8 mouse cellular contexts compared by ENCODE assay signal in genomic region chr13:3610118-3610794, GRCm38 (mm10). TPM values are rescaled to one million over a fixed set of nuclear protein-coding genes. Genes with fewer than 3 reads are reported as not detected.
DNase-seq lines count a peak whose midpoint lies in the region; ATAC-seq and TF ChIP-seq lines count a peak whose summit lies in the region.

No protein-coding gene starts in this region.

- peak overlapping the region; percentile 93 for H3K4me3 ChIP-seq in gastrocnemius, adult 2 months
- H3K4me3 ChIP-seq in intestine, embryonic 14.5 days (ENCODE audit: low read depth, low read length), result peak overlapping the region; percentile 93
- peak overlapping the region; percentile 99 for H3K4me3 ChIP-seq in liver, embryonic 11.5 days (ENCODE audit: low read depth, low read length)

- H3K9me3 ChIP-seq in intestine, embryonic 14.5 days (ENCODE audit: control insufficient read depth, low read length), result peaks cover 3% of the 10 kb centered on the region; the same call in 1 of the 2 replicates
- H3K9me3 ChIP-seq in liver, embryonic 11.5 days (ENCODE audit: control insufficient read depth, low read length), result no peaks in the 10 kb centered on the region

- no peaks in the 10 kb centered on the region for H3K36me3 ChIP-seq in intestine, embryonic 14.5 days (ENCODE audit: control insufficient read depth, insufficient read depth, low read length)
- H3K36me3 ChIP-seq in liver, embryonic 11.5 days (ENCODE audit: control insufficient read depth, insufficient read depth, low read length), result no peaks in the 10 kb centered on the region

- no peak for TF ChIP-seq CTCF in gastrocnemius, adult 2 months (IDR thresholded peaks at IDR 0.05)

- intact Hi-C loops in gastrocnemius, adult 2 months (cut with DNase I), result loop anchor here (2.0 kb wide), 1 partner anchor 73 kb away; no protein-coding TSS in a partner anchor

- peak overlapping the region; percentile 66 for H3K4me2 ChIP-seq in intestine, embryonic 14.5 days (ENCODE audit: low read length)
- peak overlapping the region; percentile 79 for H3K4me2 ChIP-seq in liver, embryonic 11.5 days

- peak overlapping the region; percentile 82 for H3K9ac ChIP-seq in intestine, embryonic 14.5 days (ENCODE audit: low read length)
- H3K9ac ChIP-seq in liver, embryonic 11.5 days (ENCODE audit: low read depth, low read length), result peak overlapping the region; percentile 91

- H3K27ac ChIP-seq in gastrocnemius, adult 2 months, result peak overlapping the region; percentile 94
- peak overlapping the region; percentile 95 for H3K27ac ChIP-seq in intestine, embryonic 14.5 days (ENCODE audit: low read depth)
- H3K27ac ChIP-seq in liver, embryonic 11.5 days (ENCODE audit: low read depth, low read length), result peak overlapping the region; percentile 85

- no peaks in the 10 kb centered on the region for H3K4me1 ChIP-seq in intestine, embryonic 14.5 days (replicated peaks; ENCODE audit: control insufficient read depth, insufficient read depth, low read length)
- H3K4me1 ChIP-seq in liver, embryonic 11.5 days (replicated peaks; ENCODE audit: control insufficient read depth, insufficient read depth, low read length), result no peaks in the 10 kb centered on the region; the same call in 1 of the 2 replicates

- DNase-seq in urinary bladder, adult 2 months (ENCODE audit: low spot score), result peak; percentile 21
- no peak for DNase-seq in urinary bladder, postnatal 4 days (ENCODE audit: low spot score in 2 of 2)
- peak; percentile 50 for DNase-seq in c-Kit-positive CD71-positive TER-119-negative erythroid progenitor cells, embryonic 14.5 days (ENCODE audit: low read depth)
- DNase-seq in gastrocnemius, adult 2 months, result peak; percentile 54
- peak; percentile 84 for DNase-seq in intestine, embryonic 14.5 days (ENCODE audit: low spot score)
- DNase-seq in liver, embryonic 11.5 days (ENCODE audit: low spot score), result peak; percentile 66
- DNase-seq in thymus, postnatal 4 days, result peak; percentile 72

- H3K27me3 ChIP-seq in intestine, embryonic 14.5 days (replicated peaks; ENCODE audit: control insufficient read depth, insufficient read depth, low read length), result no peaks in the 10 kb centered on the region
- H3K27me3 ChIP-seq in liver, embryonic 11.5 days (replicated peaks; ENCODE audit: control insufficient read depth, insufficient read depth, low read length), result no peaks in the 10 kb centered on the region

- under 1% methylated on average over 44 of the region's 50 CpGs for WGBS in intestine, embryonic 14.5 days
- WGBS in liver, embryonic 11.5 days, result 1% methylated on average over 45 of the region's 50 CpGs

- ATAC-seq in intestine, embryonic 14.5 days (replicated peaks; ENCODE audit: low FRiP score, low TSS enrichment, low read depth), result peak; percentile 56
- ATAC-seq in liver, embryonic 11.5 days (replicated peaks; ENCODE audit: low FRiP score), result peak; percentile 42
- peak; percentile 14; the same call in 1 of the 2 replicates for ATAC-seq in monocyte, adult 5-6 weeks (replicated peaks; ENCODE audit: insufficient number of reproducible peaks, low FRiP score, low TSS enrichment, poor library complexity, severe bottlenecking)

RNA-seq across cellular contexts. Expression of gene Fam208b, which starts 0.7 kb away (rescaled TPM):
- polyA plus RNA-seq in urinary bladder, adult 2 months (2012; rRNA removed), result 14.1 and 16.1 TPM in 2 replicates
- 10 to 100 TPM in 1 of 2 experiments, 1 to 10 TPM in 1; 7.8 to 10.7 TPM for total RNA-seq in gastrocnemius, adult 2 months (2021)
- polyA plus RNA-seq in intestine, embryonic 14.5 days (2014; fragmentation: Nextera tagmentation; extraction: Ambion mirVana), result 13.8 and 17.3 TPM in 2 replicates
- 10.8 and 14.5 TPM in 2 replicates for polyA plus RNA-seq in liver, embryonic 11.5 days (2014; fragmentation: Nextera tagmentation; extraction: Ambion mirVana)
- total RNA-seq in monocyte, adult 5-6 weeks (2017), result 40.1 to 94.3 TPM (median 40.6 TPM) in 3 replicates

RNA-seq across cellular contexts. Expression of gene Asb13, which starts 23.6 kb away (rescaled TPM):
- polyA plus RNA-seq in urinary bladder, adult 2 months (2012; rRNA removed), result 19.5 and 20.6 TPM in 2 replicates
- total RNA-seq in gastrocnemius, adult 2 months (2021), result 10 to 100 TPM; 11.6 to 12.2 TPM
- polyA plus RNA-seq in intestine, embryonic 14.5 days (2014; fragmentation: Nextera tagmentation; extraction: Ambion mirVana), result 8.5 and 12.3 TPM in 2 replicates
- polyA plus RNA-seq in liver, embryonic 11.5 days (2014; fragmentation: Nextera tagmentation; extraction: Ambion mirVana), result 4.7 and 4.9 TPM in 2 replicates
- total RNA-seq in monocyte, adult 5-6 weeks (2017), result 11.3 to 47.5 TPM (median 22.3 TPM) in 3 replicates

Comparison
In these comparisons a context has a peak if more than half of its experiments do, and no peak if none do; other contexts are left out.
1. DNase-seq: peak in urinary bladder, adult 2 months (single experiment), c-Kit-positive CD71-positive TER-119-negative erythroid progenitor cells, embryonic 14.5 days (single experiment), gastrocnemius, adult 2 months (single experiment), intestine, embryonic 14.5 days (single experiment), liver, embryonic 11.5 days (single experiment) and thymus, postnatal 4 days (single experiment); none in urinary bladder, postnatal 4 days (0 of 2).
2. Peak in every context shown above with its lines, with median percentiles within 50 percentile points of each other: H3K27ac ChIP-seq, H3K4me3 ChIP-seq and ATAC-seq.